Mouse (Mus musculus): ENCODE results near the gene Stx4a.
"Not testable (repeated sequence)": the region's sequence is repeated elsewhere in the genome, so short reads cannot be mapped to it uniquely, and the experiment has no call there.

Gene Stx4a

GRCm38 (mm10) chr7:127815116-127815665 is 8.9 kb upstream of the Stx4a start:
- DNase-seq (ENCODE audit: low read depth), result no peak

DNA sequence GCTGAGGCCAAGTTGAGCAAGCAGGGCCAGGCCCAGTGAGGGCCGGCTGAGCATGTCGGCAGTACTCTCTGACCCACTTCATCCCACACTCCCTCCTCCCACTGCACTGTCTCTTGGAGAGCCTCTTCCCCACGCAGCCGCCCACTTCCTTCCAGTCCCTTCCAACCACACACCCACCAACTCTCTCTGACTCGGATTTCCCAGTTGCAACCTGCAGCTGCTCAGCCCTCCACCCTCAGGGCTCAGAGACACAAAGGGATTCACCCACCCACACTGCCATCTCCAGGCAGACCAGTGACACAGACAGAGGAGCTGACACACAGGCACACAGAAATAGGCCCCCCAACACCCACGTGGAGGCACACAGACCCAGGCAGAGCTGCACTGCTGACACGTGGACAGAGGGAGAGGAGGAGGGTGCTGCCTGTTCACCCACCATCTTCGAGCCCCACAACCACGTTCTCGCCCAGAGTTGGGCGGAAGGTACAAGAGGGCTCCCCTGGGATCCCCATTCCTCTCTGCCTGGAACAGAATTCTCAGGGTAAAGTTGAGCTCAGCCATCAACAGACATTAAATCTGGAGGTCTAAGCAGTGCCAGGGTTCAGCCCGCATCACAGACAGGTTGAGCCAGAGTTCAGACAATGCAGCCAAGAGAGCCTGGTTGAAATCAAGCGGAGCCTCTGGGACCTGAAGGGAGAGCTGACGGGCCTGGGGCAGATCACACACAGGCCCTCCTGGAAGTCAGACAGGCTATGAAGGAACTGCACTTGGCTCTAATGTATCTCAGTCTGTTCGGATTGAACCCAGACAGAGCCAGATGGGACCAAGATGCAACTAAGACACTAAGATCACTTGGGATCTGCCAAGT is 7.9 kb upstream of the Stx4a start:
- DNase-seq (ENCODE audit: low read depth), result no peak

DNA sequence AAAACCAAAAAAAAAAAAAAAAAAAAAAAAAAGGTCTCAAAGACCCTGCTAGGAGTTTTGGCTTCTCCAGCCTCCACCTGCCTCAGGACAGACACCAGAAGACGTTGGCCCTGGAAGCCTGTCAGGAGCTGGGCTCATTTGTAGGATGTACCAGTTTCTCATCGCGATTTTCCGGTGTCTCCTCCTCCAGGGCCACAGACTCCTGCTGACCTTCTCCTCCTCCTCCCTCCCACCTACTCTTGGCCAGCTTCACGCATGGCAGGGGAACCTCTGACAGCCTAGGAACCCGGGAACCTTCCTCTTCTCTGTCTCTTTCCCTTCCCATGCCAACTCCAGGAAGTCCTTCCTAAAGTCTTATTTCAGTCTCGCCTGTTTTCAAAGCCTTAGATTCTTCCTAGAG is 7.0 kb upstream of the Stx4a start:
- DNase-seq (ENCODE audit: low read depth), result no peak

- DNase-seq (ENCODE audit: low read depth), result no peak
Observed at GRCm38 (mm10) chr7:127817776-127818175, 6.3 kb upstream of the Stx4a start.

GRCm38 (mm10) chr7:127820836-127821509 is 3.1 kb upstream of the Stx4a start:
- no peak for DNase-seq (ENCODE audit: low read depth)

GRCm38 (mm10) chr7:127822494-127822893 is 1.6 kb upstream of the Stx4a start:
- DNase-seq (ENCODE audit: low read depth), result no peak

DNA sequence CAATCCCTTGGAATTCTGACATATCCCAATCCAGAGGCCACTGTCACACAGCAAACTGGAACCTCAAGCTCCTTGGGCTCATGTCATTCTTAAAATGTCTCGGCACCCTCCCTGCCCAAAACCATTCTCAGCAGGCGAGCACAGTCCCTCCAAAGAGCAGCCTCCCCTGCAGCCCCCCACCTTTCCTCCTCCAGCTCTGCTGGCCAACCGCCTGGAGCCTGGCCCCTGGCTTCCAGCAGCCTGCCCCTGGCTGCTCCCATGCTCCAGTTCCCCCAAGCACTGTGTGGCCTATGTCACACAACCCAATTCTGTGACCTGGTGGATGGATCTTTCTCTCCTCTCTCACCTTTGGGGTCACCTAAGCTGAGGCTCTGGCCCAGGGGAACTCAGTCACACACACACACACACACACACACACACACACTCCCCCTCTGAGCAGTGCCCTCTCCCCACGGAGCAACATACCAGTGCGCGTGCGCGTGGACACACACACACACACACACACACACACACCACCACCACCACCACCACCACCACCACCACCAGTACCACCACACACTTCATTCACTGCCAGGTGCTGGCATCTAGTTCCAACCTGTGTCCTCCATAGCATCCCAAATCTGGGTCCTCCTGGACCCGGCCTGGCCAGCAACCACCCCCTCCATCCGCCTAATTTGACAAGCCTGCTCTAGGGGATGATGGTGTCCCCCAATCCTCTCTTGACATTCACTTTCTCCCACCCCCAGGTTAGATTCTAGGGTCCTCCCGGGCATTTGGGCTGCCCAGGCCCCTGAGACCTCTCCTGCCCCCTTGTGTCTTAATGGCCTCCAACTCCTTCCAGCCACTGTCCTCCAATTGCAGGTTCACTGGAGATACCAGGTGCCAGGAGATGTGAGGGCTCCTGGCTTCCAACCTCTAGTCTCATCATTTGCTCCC is 590 bp upstream of the Stx4a start:
- DNase-seq (ENCODE audit: low read depth), result no peak

DNA sequence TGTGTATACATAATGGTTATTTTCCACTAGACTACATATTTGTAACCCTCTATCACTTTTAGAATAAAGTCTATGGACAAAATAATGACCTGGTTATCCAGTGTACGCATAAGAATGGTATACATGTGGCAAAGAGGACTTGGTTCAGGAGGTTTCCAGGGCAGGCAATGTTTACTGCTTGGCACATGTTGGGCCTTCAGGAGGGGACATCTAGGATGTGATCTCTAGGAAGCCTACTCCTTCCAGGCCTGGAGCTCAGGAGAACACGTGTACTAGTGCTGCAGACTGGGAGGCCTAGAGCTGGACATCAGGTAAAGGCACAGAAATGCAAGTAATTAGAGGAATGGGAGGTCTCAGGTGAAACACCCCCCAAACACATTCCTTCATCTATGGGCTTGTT is 11.5 kb downstream of the Stx4a start:
- DNase-seq (ENCODE audit: low read depth), result no peak

DNA sequence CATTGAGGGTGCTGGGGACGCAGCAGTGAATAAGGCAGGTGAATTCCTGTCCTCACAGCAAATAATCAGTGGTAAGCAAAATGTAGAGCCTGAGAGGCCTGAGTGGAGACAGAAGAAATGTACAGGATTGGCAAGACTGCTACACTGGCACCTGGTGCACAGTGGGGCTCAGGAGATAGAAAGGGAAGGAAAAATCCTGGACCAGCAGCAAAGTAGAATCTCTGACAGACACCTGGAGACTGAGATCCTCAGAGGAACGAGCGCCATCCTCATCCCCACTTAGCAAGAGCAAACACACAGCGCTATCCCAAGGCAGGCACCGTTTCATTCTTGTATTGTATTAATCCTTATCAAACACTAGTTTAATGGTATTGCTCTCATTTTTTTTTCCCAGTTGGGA is 13.4 kb downstream of the Stx4a start:
- no peak for DNase-seq (ENCODE audit: low read depth)

DNA sequence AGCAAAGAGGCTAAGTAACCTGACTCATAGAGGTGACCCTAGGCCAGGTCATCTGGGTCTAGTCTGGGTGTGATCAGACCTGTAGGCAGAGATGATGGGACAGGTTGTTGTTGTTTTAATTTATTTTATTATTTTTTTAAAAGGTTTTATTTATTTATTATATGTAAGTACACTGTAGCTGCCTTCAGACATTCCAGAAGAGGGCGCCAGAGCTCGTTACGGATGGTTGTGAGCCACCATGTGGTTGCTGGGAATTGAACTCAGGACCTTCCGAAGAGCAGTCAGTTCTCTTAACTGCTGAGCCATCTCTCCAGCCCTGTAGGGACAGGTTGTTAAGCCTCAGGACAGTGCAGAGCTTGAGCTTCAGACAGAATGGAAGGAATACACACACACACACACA is 13.8 kb downstream of the Stx4a start:
- not testable (repeated sequence) for DNase-seq (ENCODE audit: low read depth)

DNA sequence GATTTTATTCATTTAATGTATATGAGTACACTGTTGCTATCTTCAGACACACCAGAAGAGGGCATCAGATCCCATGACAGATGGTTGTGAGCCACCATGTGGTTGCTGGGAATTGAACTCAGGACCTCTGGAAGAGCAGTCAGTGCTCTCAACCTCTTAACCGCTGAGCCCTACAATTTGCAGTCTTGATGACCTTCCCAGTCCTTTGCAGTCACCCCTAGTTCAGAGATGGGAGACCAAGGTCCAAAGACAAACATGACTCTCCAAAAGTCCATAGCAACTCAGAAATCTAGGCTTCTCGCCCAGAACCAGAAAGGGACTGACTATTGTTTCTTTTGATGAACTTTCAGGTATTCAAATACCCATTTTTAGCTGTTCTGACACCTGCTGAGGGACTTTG is 15.9 kb downstream of the Stx4a start:
- not testable (repeated sequence) for DNase-seq (ENCODE audit: low read depth)

GRCm38 (mm10) chr7:127840886-127841285 is 16.8 kb downstream of the Stx4a start:
- no peak for DNase-seq (ENCODE audit: low read depth)

GRCm38 (mm10) chr7:127841340-127842000 is 17.4 kb downstream of the Stx4a start:
- peak; percentile 81 for DNase-seq (ENCODE audit: low read depth)

GRCm38 (mm10) chr7:127842001-127842718 is 18.1 kb downstream of the Stx4a start:
- peak; percentile 78 for DNase-seq (ENCODE audit: low read depth)

GRCm38 (mm10) chr7:127849973-127850875 is 26.1 kb downstream of the Stx4a start:
- DNase-seq (ENCODE audit: low read depth), result no peak

DNA sequence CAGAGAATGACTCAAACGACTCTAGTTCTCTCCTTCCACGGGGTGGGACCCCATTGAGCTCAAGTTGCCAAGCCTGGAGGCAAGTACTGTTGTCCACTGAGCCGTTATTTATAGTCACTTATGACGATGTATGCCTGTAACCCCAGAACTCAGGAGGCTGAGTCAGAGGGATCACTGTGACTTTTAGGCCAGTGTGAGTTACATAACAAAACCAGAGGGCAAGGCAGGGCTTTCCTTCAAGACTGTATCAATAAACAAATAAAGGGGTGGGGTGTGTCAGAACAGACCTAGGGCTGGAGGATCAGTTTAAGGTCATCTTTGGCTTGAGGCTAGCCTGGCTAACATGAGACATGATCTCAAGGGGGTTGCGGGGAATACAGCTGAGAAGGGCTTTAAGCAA is 26.8 kb downstream of the Stx4a start:
- no peak for DNase-seq (ENCODE audit: low read depth)

GRCm38 (mm10) chr7:127858258-127858657 is 34.2 kb downstream of the Stx4a start:
- no peak for DNase-seq (ENCODE audit: low read depth)

DNA sequence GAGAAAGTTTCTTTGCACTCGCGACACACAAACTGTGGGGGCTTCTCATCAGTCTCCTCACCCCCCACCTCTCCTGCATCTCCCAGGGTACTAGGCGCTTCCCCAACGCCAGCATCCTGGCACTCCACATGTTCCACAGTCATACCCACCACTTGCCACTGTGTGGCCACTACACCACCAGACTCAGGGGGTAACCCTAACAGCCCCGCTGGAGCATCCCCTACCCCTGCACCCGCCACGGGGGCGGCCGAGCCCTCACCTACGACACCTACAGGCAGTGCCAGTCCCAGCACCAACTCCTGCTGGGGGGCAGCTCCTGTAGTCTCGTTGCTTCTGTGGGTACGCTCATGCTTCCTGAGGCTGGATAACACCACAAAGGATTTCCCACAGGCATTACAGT is 42.3 kb downstream of the Stx4a start:
- no peak for DNase-seq (ENCODE audit: low read depth)

DNA sequence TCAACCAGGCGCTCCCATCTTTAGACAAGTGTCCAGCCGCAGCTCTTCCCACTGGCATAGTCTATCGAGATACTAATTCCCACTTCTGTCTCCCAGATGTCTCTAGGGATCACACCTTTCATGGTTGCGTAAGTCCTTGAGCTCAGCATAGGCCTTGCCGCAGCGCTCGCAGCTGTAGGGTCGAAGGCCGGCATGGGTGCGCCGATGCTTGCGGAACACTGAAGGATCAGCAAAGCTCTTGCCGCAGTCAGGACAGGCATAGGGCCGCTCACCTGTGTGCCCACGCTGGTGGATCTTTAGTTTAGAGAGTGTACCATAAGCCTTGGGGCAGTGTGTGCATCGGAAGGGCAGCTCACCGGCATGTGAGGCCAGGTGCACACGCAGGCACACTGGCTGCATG is 43.5 kb downstream of the Stx4a start:
- DNase-seq (ENCODE audit: low read depth), result no peak
